Mouse (Mus musculus) layer of hippocampus, postnatal 25 days (tissue): ENCODE data around the gene Tram2. TPM values are rescaled to one million over a fixed set of nuclear protein-coding genes. Genes with fewer than 3 reads are reported as not detected.

Source experiments
- DNase-seq, 2 experiments: peaks; one replicate each; pipeline ENCODE4 v3.0.0; 2022; ENCODE audit warnings: mixed read lengths in 2 of 2, low spot score in 1 of 2; ENCODE audit errors: extremely low spot score in 1 of 2
- total RNA-seq, 2 experiments: library from RNA; stranded (reverse); gene quantifications; 2 replicates each; pipeline ENCODE4 v1.2.3; 2021

Gene Tram2
- total RNA-seq, 2 experiments from 2014 or later: 0.91 to 1.4 TPM

GRCm38 (mm10) chr1:20984103-20984502 is 94.9 kb downstream of the Tram2 start:
- no peak for DNase-seq

GRCm38 (mm10) chr1:20981764-20982163 is 97.3 kb downstream of the Tram2 start:
- no peak for DNase-seq

DNA sequence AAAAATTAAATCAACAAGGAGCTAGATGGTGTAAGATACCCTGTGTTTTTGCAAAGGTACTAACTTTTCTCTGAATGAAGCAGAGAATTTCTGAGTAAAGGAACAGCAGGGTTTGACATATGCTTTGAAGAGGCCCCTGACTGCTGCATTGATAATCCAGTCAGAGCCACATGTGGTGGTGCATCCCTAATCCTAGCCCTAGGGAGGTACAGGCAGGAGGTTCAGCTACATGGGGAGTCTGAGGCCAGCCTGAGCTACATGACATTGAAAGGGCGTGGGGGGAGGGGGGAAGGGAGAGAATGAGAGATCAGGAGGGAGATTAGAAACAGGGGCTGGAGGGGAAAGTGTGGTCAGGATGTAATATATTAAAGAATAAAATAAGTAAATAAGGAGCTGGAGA is 98.5 kb downstream of the Tram2 start:
- no peak for DNase-seq

GRCm38 (mm10) chr1:20974341-20975135 is 104.5 kb downstream of the Tram2 start:
- no peak for DNase-seq

GRCm38 (mm10) chr1:20973389-20973788 is 105.6 kb downstream of the Tram2 start:
- no peak for DNase-seq

- DNase-seq: no peak
Observed at GRCm38 (mm10) chr1:20969642-20970041, 109.4 kb downstream of the Tram2 start.

DNA sequence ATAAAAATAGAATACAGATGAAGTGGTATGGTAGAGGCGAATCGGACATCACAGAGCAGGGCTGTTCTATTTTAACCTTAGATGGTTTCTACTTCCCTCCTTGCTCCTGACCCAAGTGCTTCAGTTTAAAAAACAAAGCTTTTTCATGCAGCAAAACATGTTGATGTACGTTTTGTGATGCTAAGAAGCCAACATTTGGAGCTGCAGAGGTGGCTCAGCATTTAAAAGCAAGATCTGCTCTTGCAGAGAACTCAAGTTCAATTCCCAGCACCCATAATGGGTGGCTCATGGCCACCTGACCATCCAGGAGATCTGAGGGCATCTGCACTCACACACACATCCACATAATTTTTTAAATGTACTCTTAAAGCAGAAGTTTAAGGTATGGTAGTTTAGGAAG is 124.2 kb downstream of the Tram2 start:
- no peak for DNase-seq

- no peak for DNase-seq
Observed at GRCm38 (mm10) chr1:20951799-20952198, 127.2 kb downstream of the Tram2 start.

GRCm38 (mm10) chr1:20951300-20951763 is 127.7 kb downstream of the Tram2 start, which contains the start of gene Efhc1:
Gene Efhc1 (plus strand): TSS chr1:20951626.
- DNase-seq: peak; percentile 85 to 87

Other genes starting within 250 kb of the Tram2 start
- 100 to 1,000 TPM; 110 to 153 TPM for gene Paqr8, start 188.6 kb downstream of the Tram2 start, total RNA-seq
- 1 to 10 TPM; 1.2 to 1.4 TPM for gene Efhc1, start 127.6 kb downstream of the Tram2 start, total RNA-seq
- gene Tmem14a, start 139.3 kb upstream of the Tram2 start, total RNA-seq: 10 to 100 TPM; 26.3 to 26.8 TPM
- gene Gsta3, start 161.4 kb upstream of the Tram2 start, total RNA-seq: 1 to 10 TPM in 1 of 2 experiments, under 1 TPM in 1; 0.92 to 1.1 TPM